Mouse (Mus musculus) myocyte (in vitro differentiated cells): ENCODE measurements around the gene Olfr718-ps1.

Experiments used
- E2F4 ChIP-seq: IDR thresholded peaks from one replicate; pipeline ENCODE4 v1.6.1; 2011; ENCODE audit warnings: mild to moderate bottlenecking, control low read depth, moderate library complexity; ENCODE audit not compliant: insufficient read depth
- MAX ChIP-seq: IDR thresholded peaks from one replicate; pipeline ENCODE4 v1.6.1; 2011; ENCODE audit warnings: low read depth, mild to moderate bottlenecking, control low read depth
- MYOG ChIP-seq, 3 experiments: IDR thresholded peaks; one replicate each; pipeline ENCODE4 v1.6.1; 2011; ENCODE audit warnings: control low read depth in 2 of 3, low read depth in 2 of 3, mild to moderate bottlenecking in 2 of 3; ENCODE audit not compliant: insufficient read length in 2 of 3, control insufficient read depth in 1 of 3, insufficient read depth in 1 of 3
- POLR2A ChIP-seq: IDR thresholded peaks from one replicate; pipeline ENCODE4 v1.6.1; 2011; ENCODE audit warnings: low read depth, mild to moderate bottlenecking, control low read depth, moderate library complexity; ENCODE audit not compliant: insufficient read length
- POLR2AphosphoS2 ChIP-seq: IDR thresholded peaks from one replicate; pipeline ENCODE4 v1.6.1; 2011; ENCODE audit warnings: low read depth, control low read depth; ENCODE audit not compliant: insufficient read length
- TCF12 ChIP-seq: IDR thresholded peaks from one replicate; pipeline ENCODE4 v1.6.1; 2011; ENCODE audit warnings: mild to moderate bottlenecking, control low read depth; ENCODE audit not compliant: poor library complexity, insufficient read depth, severe bottlenecking
- TCF3 ChIP-seq: IDR thresholded peaks from one replicate; pipeline ENCODE4 v1.6.1; 2011; ENCODE audit warnings: low read depth, control low read depth; ENCODE audit not compliant: insufficient read length
- USF1 ChIP-seq: IDR thresholded peaks from one replicate; pipeline ENCODE4 v1.6.1; 2011; ENCODE audit warnings: low read depth, mild to moderate bottlenecking, control low read depth, moderate library complexity

- no peak for TF ChIP-seq POLR2AphosphoS2
- TF ChIP-seq POLR2A = no peak
- no peak for TF ChIP-seq E2F4
- TF ChIP-seq MAX = no peak
- TF ChIP-seq TCF3 = no peak
- TF ChIP-seq TCF12 = no peak
- no peak for TF ChIP-seq USF1
- TF ChIP-seq MYOG (IDR thresholded peaks at IDR 0.05; ENCODE audit: control insufficient read depth in 1 of 3, insufficient read depth in 1 of 3, insufficient read length in 2 of 3, low read depth in 2 of 3) = no peak
Observed at GRCm38 (mm10) chr5:143095256-143095655, 52.1 kb downstream of the Olfr718-ps1 start.
